Mouse (Mus musculus) liver, postnatal 0 days (tissue): ENCODE results near the gene Foxa2.

Source experiments
- CTCF ChIP-seq: sonication (generic); IDR thresholded peaks from 2 replicates; pipeline ENCODE4 v1.5.1; 2016; ENCODE audit warnings: antibody characterized with exemption, low read depth
- EP300 ChIP-seq: IDR thresholded peaks from 2 replicates; pipeline ENCODE4 v1.6.1; 2016; ENCODE audit warnings: antibody characterized with exemption, low read depth, mild to moderate bottlenecking

- no peak for TF ChIP-seq CTCF
- TF ChIP-seq EP300: no peak
Observed at GRCm38 (mm10) chr2:148026366-148026765, 20.4 kb downstream of the Foxa2 start.
